7 mouse cellular contexts compared by ENCODE assay signal in the genomic region with DNA sequence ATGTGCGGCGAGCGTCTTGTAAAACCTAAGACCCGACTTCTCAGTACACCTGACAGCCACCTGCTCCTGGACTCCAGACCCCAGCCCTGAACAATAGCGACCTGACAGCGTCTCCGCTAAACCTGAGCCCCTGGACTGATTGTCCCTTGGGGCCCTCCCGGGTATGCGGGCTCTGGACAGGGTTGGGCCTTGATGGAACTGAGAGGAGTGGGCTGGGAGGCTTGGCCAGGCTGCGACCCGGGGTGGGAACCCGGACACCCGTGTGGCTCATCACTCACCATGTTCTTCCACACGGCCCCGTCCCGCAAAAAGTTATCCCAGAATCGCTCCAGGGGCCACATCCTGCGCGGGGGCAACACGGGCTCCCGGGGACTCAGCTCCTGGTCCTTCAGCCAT. TPM values are rescaled to one million over a fixed set of nuclear protein-coding genes. Genes with fewer than 3 reads are reported as not detected.
DNase-seq lines count a peak whose midpoint lies in the region; ATAC-seq lines count a peak whose summit lies in the region.

No protein-coding gene starts in this region.

- H3K27ac ChIP-seq in lung, embryonic 15.5 days: peak overlapping the region; percentile 83; the same call in 1 of the 2 replicates
- H3K27ac ChIP-seq in embryonic facial prominence, embryonic 11.5 days (replicated peaks; ENCODE audit: low read depth, low read length): peak overlapping the region; percentile 56; the same call in 1 of the 2 replicates
- peak overlapping the region; percentile 55; the same call in 1 of the 2 replicates for H3K27ac ChIP-seq in hindbrain, embryonic 15.5 days (replicated peaks)
- H3K27ac ChIP-seq in midbrain, embryonic 15.5 days: peak overlapping the region; percentile 69; the same call in 1 of the 2 replicates

- H3K9ac ChIP-seq in lung, embryonic 15.5 days: peak overlapping the region; percentile 86
- H3K9ac ChIP-seq in embryonic facial prominence, embryonic 11.5 days (replicated peaks; ENCODE audit: low read length): peak overlapping the region; percentile 87
- peak overlapping the region; percentile 81 for H3K9ac ChIP-seq in hindbrain, embryonic 15.5 days
- peak overlapping the region; percentile 95 for H3K9ac ChIP-seq in midbrain, embryonic 15.5 days

- H3K4me2 ChIP-seq in lung, embryonic 15.5 days: peak overlapping the region; percentile 72
- H3K4me2 ChIP-seq in embryonic facial prominence, embryonic 11.5 days (ENCODE audit: low read depth, low read length): peak overlapping the region; percentile 84
- peak overlapping the region; percentile 73 for H3K4me2 ChIP-seq in hindbrain, embryonic 15.5 days
- peak overlapping the region; percentile 89 for H3K4me2 ChIP-seq in midbrain, embryonic 15.5 days

- 0% methylated on average over 21 of the region's 21 CpGs for WGBS in lung, embryonic 15.5 days
- 1% methylated on average over 21 of the region's 21 CpGs for WGBS in embryonic facial prominence, embryonic 11.5 days
- 1% methylated on average over 21 of the region's 21 CpGs for WGBS in hindbrain, embryonic 15.5 days
- WGBS in midbrain, embryonic 15.5 days: under 1% methylated on average over 21 of the region's 21 CpGs

- H3K4me3 ChIP-seq in lung, embryonic 15.5 days: peak overlapping the region; percentile 95
- peak overlapping the region; percentile 88 for H3K4me3 ChIP-seq in embryonic facial prominence, embryonic 11.5 days (ENCODE audit: low read depth, low read length)
- peak overlapping the region; percentile 94 for H3K4me3 ChIP-seq in hindbrain, embryonic 15.5 days
- H3K4me3 ChIP-seq in midbrain, embryonic 15.5 days: peak overlapping the region; percentile 99

- no peaks in the 10 kb centered on the region for H3K9me3 ChIP-seq in lung, embryonic 15.5 days
- no peaks in the 10 kb centered on the region for H3K9me3 ChIP-seq in embryonic facial prominence, embryonic 11.5 days (replicated peaks; ENCODE audit: control insufficient read depth, low read length)
- no peaks in the 10 kb centered on the region for H3K9me3 ChIP-seq in hindbrain, embryonic 15.5 days
- H3K9me3 ChIP-seq in midbrain, embryonic 15.5 days: no peaks in the 10 kb centered on the region

- ATAC-seq in lung, embryonic 15.5 days (ENCODE audit: borderline replicate concordance, extremely low read depth, low FRiP score, low TSS enrichment): peak; percentile 72
- peak; percentile 69 for ATAC-seq in embryonic facial prominence, embryonic 11.5 days (replicated peaks; ENCODE audit: insufficient number of reproducible peaks, low FRiP score, low TSS enrichment, low read depth)
- peak; percentile 81 for ATAC-seq in hindbrain, embryonic 15.5 days (ENCODE audit: low FRiP score, low read depth)
- ATAC-seq in midbrain, embryonic 15.5 days (replicated peaks): peak; percentile 84

- 0 out of 2 replicates have a peak, but pooled peaks cover 10% of the 10 kb centered on the region for H3K36me3 ChIP-seq in lung, embryonic 15.5 days
- H3K36me3 ChIP-seq in embryonic facial prominence, embryonic 11.5 days (replicated peaks; ENCODE audit: control insufficient read depth, insufficient read depth, low read depth, low read length): no peaks in the 10 kb centered on the region
- H3K36me3 ChIP-seq in hindbrain, embryonic 15.5 days: peaks cover 18% of the 10 kb centered on the region; the same call in 1 of the 2 replicates
- H3K36me3 ChIP-seq in midbrain, embryonic 15.5 days (replicated peaks): peaks cover 3% of the 10 kb centered on the region; the same call in 1 of the 2 replicates

- H3K4me1 ChIP-seq in lung, embryonic 15.5 days: peaks cover 9% of the 10 kb centered on the region
- H3K4me1 ChIP-seq in embryonic facial prominence, embryonic 11.5 days (ENCODE audit: control insufficient read depth, insufficient read depth, low read length): peaks cover 2% of the 10 kb centered on the region; the same call in 1 of the 2 replicates
- peaks cover 12% of the 10 kb centered on the region for H3K4me1 ChIP-seq in hindbrain, embryonic 15.5 days (replicated peaks)
- H3K4me1 ChIP-seq in midbrain, embryonic 15.5 days: peaks cover 12% of the 10 kb centered on the region

- DNase-seq in lung, postnatal 25 days (ENCODE audit: low spot score): no peak
- no peak for DNase-seq in embryonic facial prominence, embryonic 11.5 days (ENCODE audit: low spot score)
- DNase-seq in gastrocnemius, postnatal 10 days: no peak
- no peak for DNase-seq in embryo, embryonic 10 days (ENCODE audit: low spot score)

- H3K27me3 ChIP-seq in lung, embryonic 15.5 days: no peaks in the 10 kb centered on the region
- no peaks in the 10 kb centered on the region for H3K27me3 ChIP-seq in embryonic facial prominence, embryonic 11.5 days (ENCODE audit: control insufficient read depth, insufficient read depth, low read length)
- no peaks in the 10 kb centered on the region for H3K27me3 ChIP-seq in hindbrain, embryonic 15.5 days
- no peaks in the 10 kb centered on the region for H3K27me3 ChIP-seq in midbrain, embryonic 15.5 days (replicated peaks)

RNA-seq across cellular contexts. Expression of a gene that starts 0.3 kb away (rescaled TPM):
- 288 and 314 TPM in 2 replicates for polyA plus RNA-seq in lung, embryonic 15.5 days (2015; fragmentation: Nextera tagmentation; extraction: Ambion mirVana)
- polyA plus RNA-seq in embryonic facial prominence, embryonic 11.5 days (2014; fragmentation: Nextera tagmentation; extraction: Ambion mirVana): 314 and 325 TPM in 2 replicates
- 361 and 394 TPM in 2 replicates for polyA plus RNA-seq in hindbrain, embryonic 15.5 days (2015; fragmentation: Nextera tagmentation; extraction: Ambion mirVana)
- polyA plus RNA-seq in midbrain, embryonic 15.5 days (2015; fragmentation: Nextera tagmentation; extraction: Ambion mirVana): 303 and 312 TPM in 2 replicates
- total RNA-seq in gastrocnemius, postnatal 10 days (2021): 100 to 1,000 TPM; 196 to 243 TPM

RNA-seq across cellular contexts. Expression of a gene that starts 9.2 kb away (rescaled TPM):
- 45.7 and 45.8 TPM in 2 replicates for polyA plus RNA-seq in lung, embryonic 15.5 days (2015; fragmentation: Nextera tagmentation; extraction: Ambion mirVana)
- 55.9 and 58.1 TPM in 2 replicates for polyA plus RNA-seq in embryonic facial prominence, embryonic 11.5 days (2014; fragmentation: Nextera tagmentation; extraction: Ambion mirVana)
- 29.2 and 31.1 TPM in 2 replicates for polyA plus RNA-seq in hindbrain, embryonic 15.5 days (2015; fragmentation: Nextera tagmentation; extraction: Ambion mirVana)
- 30.4 and 30.9 TPM in 2 replicates for polyA plus RNA-seq in midbrain, embryonic 15.5 days (2015; fragmentation: Nextera tagmentation; extraction: Ambion mirVana)
- 10 to 100 TPM; 13.1 to 15.9 TPM for total RNA-seq in gastrocnemius, postnatal 10 days (2021)

RNA-seq across cellular contexts. Expression of a gene that starts 9.5 kb away (rescaled TPM):
- 33.8 and 36.7 TPM in 2 replicates for polyA plus RNA-seq in lung, embryonic 15.5 days (2015; fragmentation: Nextera tagmentation; extraction: Ambion mirVana)
- polyA plus RNA-seq in embryonic facial prominence, embryonic 11.5 days (2014; fragmentation: Nextera tagmentation; extraction: Ambion mirVana): 24.0 and 32.9 TPM in 2 replicates
- 13.7 and 20.3 TPM in 2 replicates for polyA plus RNA-seq in hindbrain, embryonic 15.5 days (2015; fragmentation: Nextera tagmentation; extraction: Ambion mirVana)
- polyA plus RNA-seq in midbrain, embryonic 15.5 days (2015; fragmentation: Nextera tagmentation; extraction: Ambion mirVana): 12.5 and 12.7 TPM in 2 replicates
- total RNA-seq in gastrocnemius, postnatal 10 days (2021): 10 to 100 TPM; 46.8 to 64.0 TPM

RNA-seq across cellular contexts. Expression of a gene that starts 39.2 kb away (rescaled TPM):
- 9.8 and 11.6 TPM in 2 replicates for polyA plus RNA-seq in lung, embryonic 15.5 days (2015; fragmentation: Nextera tagmentation; extraction: Ambion mirVana)
- polyA plus RNA-seq in embryonic facial prominence, embryonic 11.5 days (2014; fragmentation: Nextera tagmentation; extraction: Ambion mirVana): 4.6 and 4.7 TPM in 2 replicates
- polyA plus RNA-seq in hindbrain, embryonic 15.5 days (2015; fragmentation: Nextera tagmentation; extraction: Ambion mirVana): 3.3 TPM in 2 replicates
- polyA plus RNA-seq in midbrain, embryonic 15.5 days (2015; fragmentation: Nextera tagmentation; extraction: Ambion mirVana): 2.6 and 4.2 TPM in 2 replicates
- total RNA-seq in gastrocnemius, postnatal 10 days (2021): 1 to 10 TPM; 3.8 to 6.3 TPM
